Mouse (Mus musculus): ENCODE data around the gene Dtx4. TPM values are rescaled to one million over a fixed set of nuclear protein-coding genes. Genes with fewer than 3 reads are reported as not detected.
A peak's percentile ranks its signal among the peaks of the same experiment; 100 is the strongest.

The Dtx4 gene
- polyA plus RNA-seq, 1 experiment from 2014 or later = 2.7 TPM

GRCm38 (mm10) chr19:12491636-12492035, 9.6 kb downstream of the Dtx4 start:
- Histone ChIP-seq H3K36me3 (peaks cover 11% of the 10 kb centered on the region; the same call in 1 of the 2 replicates), H3K27me3 (replicated peaks) (no peaks in the 10 kb centered on the region), H3K9me3 (replicated peaks) (no peaks in the 10 kb centered on the region), H3K4me2 (no peak overlapping the region), H3K4me1 (peaks cover 3% of the 10 kb centered on the region; the same call in 1 of the 2 replicates), H3K27ac (no peak overlapping the region), H3K4me3 (no peak overlapping the region), H3K9ac (no peak overlapping the region)
- WGBS (ENCODE audit: insufficient replicate concordance) = 72% methylated on average over 7 of the region's 7 CpGs
- no peak for ATAC-seq

- WGBS (ENCODE audit: insufficient replicate concordance) = 60% methylated on average over 11 of the region's 11 CpGs
- peaks cover 3% of the 10 kb centered on the region; the same call in 1 of the 2 replicates for H3K4me1 ChIP-seq
- peaks cover 11% of the 10 kb centered on the region; the same call in 1 of the 2 replicates for H3K36me3 ChIP-seq
- H3K27ac ChIP-seq = peak overlapping the region; percentile 22; the same call in 1 of the 2 replicates
- H3K4me2 ChIP-seq = 0 out of 2 replicates have a peak overlapping the region, but pooled peaks have one; percentile 0
- no peak overlapping the region for H3K4me3 ChIP-seq
- ATAC-seq = no peak
- H3K9ac ChIP-seq = no peak overlapping the region
- no peaks in the 10 kb centered on the region for H3K27me3 ChIP-seq (replicated peaks)
- no peaks in the 10 kb centered on the region for H3K9me3 ChIP-seq (replicated peaks)
Measured at GRCm38 (mm10) chr19:12489675-12490570, 11.3 kb downstream of the Dtx4 start.

GRCm38 (mm10) chr19:12488969-12489674, 12.1 kb downstream of the Dtx4 start:
- no peaks in the 10 kb centered on the region for H3K27me3 ChIP-seq (replicated peaks)
- no peak overlapping the region for H3K4me3 ChIP-seq
- H3K9ac ChIP-seq = no peak overlapping the region
- 49% methylated on average over 8 of the region's 8 CpGs for WGBS (ENCODE audit: insufficient replicate concordance)
- peaks cover 11% of the 10 kb centered on the region; the same call in 1 of the 2 replicates for H3K36me3 ChIP-seq
- H3K9me3 ChIP-seq (replicated peaks) = no peaks in the 10 kb centered on the region
- H3K27ac ChIP-seq = peak overlapping the region; percentile 74
- 0 out of 2 replicates have a peak overlapping the region, but pooled peaks have one; percentile 8 for H3K4me2 ChIP-seq
- peak; percentile 74 for ATAC-seq
- peaks cover 3% of the 10 kb centered on the region; the same call in 1 of the 2 replicates for H3K4me1 ChIP-seq

GRCm38 (mm10) chr19:12488205-12488966, 12.9 kb downstream of the Dtx4 start:
- Histone ChIP-seq H3K9me3 (replicated peaks) (no peaks in the 10 kb centered on the region), H3K4me1 (peaks cover 3% of the 10 kb centered on the region; the same call in 1 of the 2 replicates), H3K27me3 (replicated peaks) (no peaks in the 10 kb centered on the region), H3K4me3 (no peak overlapping the region), H3K9ac (no peak overlapping the region), H3K36me3 (peaks cover 11% of the 10 kb centered on the region; the same call in 1 of the 2 replicates), H3K27ac (peak overlapping the region; percentile 74), H3K4me2 (0 out of 2 replicates have a peak overlapping the region, but pooled peaks have one; percentile 8)
- 33% methylated on average over 9 of the region's 9 CpGs for WGBS (ENCODE audit: insufficient replicate concordance)
- peak; percentile 58 for ATAC-seq

- no peak for ATAC-seq
- H3K9me3 ChIP-seq (replicated peaks) = no peaks in the 10 kb centered on the region
- H3K27me3 ChIP-seq (replicated peaks) = no peaks in the 10 kb centered on the region
- no peak overlapping the region for H3K4me3 ChIP-seq
- H3K36me3 ChIP-seq = peaks cover 11% of the 10 kb centered on the region; the same call in 1 of the 2 replicates
- no peak overlapping the region for H3K4me2 ChIP-seq
- H3K9ac ChIP-seq = no peak overlapping the region
- H3K4me1 ChIP-seq = peaks cover 3% of the 10 kb centered on the region; the same call in 1 of the 2 replicates
- WGBS (ENCODE audit: insufficient replicate concordance) = 72% methylated on average over 12 of the region's 12 CpGs
- no peak overlapping the region; the same call in 1 of the 2 replicates for H3K27ac ChIP-seq
Measured at GRCm38 (mm10) chr19:12487511-12488204, 13.6 kb downstream of the Dtx4 start.

GRCm38 (mm10) chr19:12486875-12487274, 14.4 kb downstream of the Dtx4 start:
- no peak overlapping the region for H3K4me3 ChIP-seq
- peaks cover 3% of the 10 kb centered on the region; the same call in 1 of the 2 replicates for H3K4me1 ChIP-seq
- H3K27me3 ChIP-seq (replicated peaks) = no peaks in the 10 kb centered on the region
- H3K36me3 ChIP-seq = peaks cover 9% of the 10 kb centered on the region; the same call in 1 of the 2 replicates
- H3K27ac ChIP-seq = no peak overlapping the region
- no peaks in the 10 kb centered on the region for H3K9me3 ChIP-seq (replicated peaks)
- H3K9ac ChIP-seq = no peak overlapping the region
- H3K4me2 ChIP-seq = no peak overlapping the region
- no peak for ATAC-seq
- WGBS (ENCODE audit: insufficient replicate concordance) = 71% methylated on average over 6 of the region's 6 CpGs

GRCm38 (mm10) chr19:12485631-12486030, 15.6 kb downstream of the Dtx4 start:
- no peak for ATAC-seq
- WGBS (ENCODE audit: insufficient replicate concordance) = 61% methylated on average over 3 of the region's 3 CpGs
- no peak overlapping the region for H3K9ac ChIP-seq
- no peaks in the 10 kb centered on the region for H3K27me3 ChIP-seq (replicated peaks)
- peaks cover 3% of the 10 kb centered on the region; the same call in 1 of the 2 replicates for H3K4me1 ChIP-seq
- 0 out of 2 replicates have a peak, but pooled peaks cover 2% of the 10 kb centered on the region for H3K36me3 ChIP-seq
- H3K4me3 ChIP-seq = no peak overlapping the region
- H3K9me3 ChIP-seq (replicated peaks) = no peaks in the 10 kb centered on the region
- no peak overlapping the region for H3K4me2 ChIP-seq
- H3K27ac ChIP-seq = no peak overlapping the region

GRCm38 (mm10) chr19:12485223-12485622, 16.0 kb downstream of the Dtx4 start:
- no peak for ATAC-seq
- 70% methylated on average over 13 of the region's 13 CpGs for WGBS (ENCODE audit: insufficient replicate concordance)
- peaks cover 3% of the 10 kb centered on the region; the same call in 1 of the 2 replicates for H3K4me1 ChIP-seq
- no peaks in the 10 kb centered on the region for H3K27me3 ChIP-seq (replicated peaks)
- no peak overlapping the region for H3K9ac ChIP-seq
- H3K9me3 ChIP-seq (replicated peaks) = no peaks in the 10 kb centered on the region
- H3K4me3 ChIP-seq = no peak overlapping the region
- 0 out of 2 replicates have a peak, but pooled peaks cover 2% of the 10 kb centered on the region for H3K36me3 ChIP-seq
- no peak overlapping the region for H3K27ac ChIP-seq
- H3K4me2 ChIP-seq = no peak overlapping the region

- H3K4me1 ChIP-seq = peaks cover 3% of the 10 kb centered on the region; the same call in 1 of the 2 replicates
- 0 out of 2 replicates have a peak, but pooled peaks cover 2% of the 10 kb centered on the region for H3K36me3 ChIP-seq
- no peak for ATAC-seq
- 50% methylated on average over 4 of the region's 4 CpGs for WGBS (ENCODE audit: insufficient replicate concordance)
- H3K27me3 ChIP-seq (replicated peaks) = no peaks in the 10 kb centered on the region
- H3K4me3 ChIP-seq = no peak overlapping the region
- no peak overlapping the region for H3K27ac ChIP-seq
- no peak overlapping the region for H3K9ac ChIP-seq
- H3K9me3 ChIP-seq (replicated peaks) = no peaks in the 10 kb centered on the region
- H3K4me2 ChIP-seq = no peak overlapping the region
Measured at GRCm38 (mm10) chr19:12484210-12484609, 17.0 kb downstream of the Dtx4 start.

- H3K4me2 ChIP-seq = no peak overlapping the region
- H3K27me3 ChIP-seq (replicated peaks) = no peaks in the 10 kb centered on the region
- H3K4me1 ChIP-seq = peaks cover 3% of the 10 kb centered on the region; the same call in 1 of the 2 replicates
- 40% methylated on average over 4 of the region's 4 CpGs for WGBS (ENCODE audit: insufficient replicate concordance)
- ATAC-seq = no peak
- H3K4me3 ChIP-seq = no peak overlapping the region
- H3K9me3 ChIP-seq (replicated peaks) = no peaks in the 10 kb centered on the region
- no peak overlapping the region for H3K9ac ChIP-seq
- H3K27ac ChIP-seq = no peak overlapping the region
- 0 out of 2 replicates have a peak, but pooled peaks cover 2% of the 10 kb centered on the region for H3K36me3 ChIP-seq
Measured at GRCm38 (mm10) chr19:12483782-12484181, 17.5 kb downstream of the Dtx4 start.

All from liver, embryonic 12.5 days (tissue).